Mouse (Mus musculus) left cerebral cortex, postnatal 25 days (tissue): ENCODE data around the gene Cog6. TPM values are rescaled to one million over a fixed set of nuclear protein-coding genes. Genes with fewer than 3 reads are reported as not detected.

Experiments
- DNase-seq, 2 experiments: peaks; one replicate each; pipeline ENCODE4 v3.0.0; 2022; ENCODE audit warnings: low spot score in 2 of 2, mixed read lengths in 1 of 2
- intact Hi-C: fragments of 180-260 bp; cut with DNase I; formaldehyde crosslinking; loops from one replicate; pipeline ENCODE4 v1.15.1; 2025
- total RNA-seq, 2 experiments: library from RNA; stranded (reverse); gene quantifications; 2 replicates each; pipeline ENCODE4 v1.2.3; 2021

The Cog6 gene
- total RNA-seq, 2 experiments from 2014 or later, result 39.6 to 40.3 TPM

DNA sequence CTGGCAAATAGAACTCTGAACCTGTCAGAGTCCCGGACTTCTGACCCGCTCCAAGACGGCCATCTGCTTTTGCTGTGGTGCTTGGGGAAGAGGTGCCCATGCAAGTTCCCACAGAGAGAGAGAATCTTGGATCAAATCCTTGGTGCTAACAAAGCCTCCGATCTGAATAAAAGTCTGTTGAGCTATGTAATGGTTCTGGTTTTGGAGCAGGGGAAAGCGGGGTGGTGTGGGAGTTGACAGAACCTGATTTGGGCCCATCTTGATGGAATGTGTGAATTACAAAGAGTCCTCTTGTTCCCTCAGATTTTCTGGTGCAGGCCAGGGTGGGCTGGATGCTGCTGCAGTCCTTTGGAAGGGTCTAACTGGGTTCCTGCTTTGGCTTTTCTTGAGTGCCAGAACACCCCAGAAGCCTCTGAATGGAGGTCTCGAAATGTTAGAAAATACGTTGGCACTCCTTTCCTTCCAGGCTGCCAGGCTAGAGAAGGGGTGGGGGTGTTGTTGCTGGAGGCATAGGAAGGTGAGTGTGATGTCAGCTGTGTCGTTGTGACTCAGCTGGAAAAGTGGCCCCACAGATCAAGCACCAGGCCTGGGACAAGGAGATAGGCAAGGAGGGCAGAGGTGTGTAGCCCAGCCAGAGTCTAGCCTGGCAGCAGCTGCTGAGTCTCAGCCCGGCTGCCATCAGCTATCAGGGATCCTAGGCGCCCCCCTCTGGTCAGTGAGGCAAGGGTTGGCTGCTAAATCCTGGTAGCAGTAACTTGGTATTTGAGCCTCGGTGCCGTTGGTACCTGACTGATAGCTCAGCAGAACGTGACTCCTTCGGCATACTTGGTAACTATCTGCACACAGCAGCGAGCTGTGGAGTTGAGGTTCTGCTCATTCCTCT lies 42.1 kb downstream of the Cog6 start:
- DNase-seq, result peak; percentile 67 to 69
- intact Hi-C loops, result loop anchor here (2.0 kb wide), 1 partner anchor 716 kb away; no protein-coding TSS in a partner anchor

GRCm38 (mm10) chr3:52972916-52973315 lies 44.1 kb downstream of the Cog6 start:
- no peak for DNase-seq
- intact Hi-C loops, result no loop called here

- intact Hi-C loops, result no loop called here
- DNase-seq, result no peak
These were observed 50.0 kb downstream of the Cog6 start for GRCm38 (mm10) chr3:52967046-52967445.

GRCm38 (mm10) chr3:52964206-52964605 lies 52.8 kb downstream of the Cog6 start:
- no peak for DNase-seq
- intact Hi-C loops, result no loop called here

DNA sequence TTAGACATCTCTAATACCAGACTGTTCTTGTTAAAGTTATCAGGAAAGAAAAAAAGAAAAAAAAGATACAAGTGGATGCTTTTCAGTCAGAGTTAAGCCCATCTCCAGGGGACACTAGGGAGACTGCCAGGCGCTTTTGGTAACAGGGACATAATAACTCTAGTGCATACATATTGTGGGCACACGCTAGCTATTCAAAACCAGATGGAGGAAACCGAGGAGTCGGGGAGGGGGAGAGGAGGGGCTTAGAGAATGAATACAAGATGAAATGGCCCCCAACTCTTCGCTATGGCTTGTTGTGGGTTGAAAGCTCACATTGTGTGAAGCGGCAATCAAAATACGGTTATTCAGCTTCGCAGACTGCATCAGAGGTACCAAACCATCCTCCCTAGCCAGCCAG lies 53.6 kb downstream of the Cog6 start:
- DNase-seq, result no peak
- intact Hi-C loops, result no loop called here

GRCm38 (mm10) chr3:52962391-52962790 lies 54.6 kb downstream of the Cog6 start:
- intact Hi-C loops, result no loop called here
- no peak for DNase-seq

DNA sequence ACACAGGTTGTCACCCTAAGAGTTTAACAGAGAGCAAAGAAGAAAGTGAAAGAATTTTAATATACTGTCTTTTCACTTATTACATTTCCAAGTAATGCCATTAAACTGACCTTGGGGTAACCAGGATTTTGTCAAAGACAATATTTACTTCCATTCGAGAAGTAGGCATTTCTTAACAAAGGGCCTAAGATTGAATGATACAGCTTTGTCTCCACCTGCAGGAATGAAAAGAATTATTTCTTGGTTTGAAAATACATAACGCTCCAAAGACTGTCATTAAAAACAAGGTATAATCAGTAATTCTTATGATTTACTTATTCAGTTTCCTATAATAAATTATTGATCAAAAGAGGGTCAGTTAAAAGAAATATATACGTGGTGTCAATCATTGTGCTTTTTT lies 55.4 kb downstream of the Cog6 start:
- DNase-seq, result no peak
- intact Hi-C loops, result no loop called here

DNA sequence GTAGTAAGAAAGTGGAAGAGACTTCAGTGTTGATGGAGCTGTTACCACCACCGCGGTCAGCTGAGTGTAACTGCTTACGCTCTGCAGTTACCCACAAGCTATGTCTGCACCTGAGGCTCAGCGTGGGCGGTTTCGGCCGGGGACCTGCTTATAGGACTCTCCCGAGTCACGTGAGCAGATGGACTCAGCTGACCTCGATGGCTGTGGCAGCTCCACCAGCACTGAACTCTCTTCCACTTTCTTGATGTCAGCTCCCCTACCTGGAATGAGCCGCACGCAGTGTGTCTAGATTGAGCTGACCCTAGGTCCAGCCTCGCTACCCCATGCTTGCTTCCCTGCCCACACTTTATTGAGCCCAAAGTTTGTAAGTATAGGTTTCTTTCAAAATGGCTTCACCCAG lies 56.1 kb downstream of the Cog6 start:
- intact Hi-C loops, result no loop called here
- DNase-seq, result no peak

- intact Hi-C loops, result no loop called here
- DNase-seq, result peak in 1 of 2 experiments; percentile 56
These were observed 58.5 kb downstream of the Cog6 start for GRCm38 (mm10) chr3:52958444-52959120.

DNA sequence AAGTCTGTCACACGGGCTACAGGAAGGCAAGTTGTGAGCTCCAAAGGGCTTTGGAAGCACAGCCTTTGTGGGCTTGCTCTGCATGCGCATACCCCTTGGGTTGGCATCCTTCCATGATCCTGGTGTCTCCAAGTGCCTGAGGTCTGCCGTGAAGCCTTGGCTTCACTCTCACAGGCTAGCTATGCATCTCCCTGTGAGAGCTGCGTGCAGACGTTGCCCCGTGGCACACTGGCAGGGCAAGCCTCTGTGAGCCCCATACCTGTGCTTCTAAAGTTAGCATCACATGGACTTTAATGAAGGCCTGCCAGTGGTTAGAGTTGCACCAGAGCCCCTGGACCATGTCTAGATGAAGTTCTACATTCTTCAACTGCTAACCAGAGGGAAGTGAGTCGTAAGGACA lies 59.2 kb downstream of the Cog6 start:
- no peak for DNase-seq
- intact Hi-C loops, result no loop called here

- no peak for DNase-seq
- intact Hi-C loops, result no loop called here
These were observed 60.8 kb downstream of the Cog6 start for GRCm38 (mm10) chr3:52956236-52956635.

GRCm38 (mm10) chr3:52955481-52956019 lies 61.5 kb downstream of the Cog6 start:
- intact Hi-C loops, result no loop called here
- no peak for DNase-seq

DNA sequence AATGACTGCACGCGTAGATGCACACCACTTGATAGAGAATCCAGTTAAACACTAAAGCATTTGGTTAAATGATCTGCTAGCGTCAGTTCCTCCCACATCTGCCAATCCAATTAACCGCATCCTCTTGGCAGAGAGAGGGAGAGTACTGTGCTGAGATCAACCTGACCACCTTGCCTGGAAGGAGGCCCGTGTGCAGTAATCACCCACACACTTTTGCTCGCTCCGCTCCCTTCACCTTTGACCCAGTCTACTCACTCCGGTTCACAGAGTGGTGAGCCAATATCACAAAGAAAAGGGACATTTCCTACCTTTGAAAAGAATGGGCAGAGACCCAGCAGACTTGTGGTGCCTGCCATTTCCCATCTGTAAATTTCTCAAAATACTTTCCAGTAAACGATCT lies 62.4 kb downstream of the Cog6 start:
- intact Hi-C loops, result no loop called here
- no peak for DNase-seq

GRCm38 (mm10) chr3:52953831-52954230 lies 63.2 kb downstream of the Cog6 start:
- intact Hi-C loops, result no loop called here

GRCm38 (mm10) chr3:52948824-52949223 lies 68.2 kb downstream of the Cog6 start:
- intact Hi-C loops, result no loop called here
- DNase-seq, result no peak

More at GRCm38 (mm10) chr3:52953831-52954230, 63.2 kb downstream of the Cog6 start:
- DNase-seq, result no peak

GRCm38 (mm10) chr3:52947444-52947843 lies 69.6 kb downstream of the Cog6 start:
- no peak for DNase-seq
- intact Hi-C loops, result no loop called here

DNA sequence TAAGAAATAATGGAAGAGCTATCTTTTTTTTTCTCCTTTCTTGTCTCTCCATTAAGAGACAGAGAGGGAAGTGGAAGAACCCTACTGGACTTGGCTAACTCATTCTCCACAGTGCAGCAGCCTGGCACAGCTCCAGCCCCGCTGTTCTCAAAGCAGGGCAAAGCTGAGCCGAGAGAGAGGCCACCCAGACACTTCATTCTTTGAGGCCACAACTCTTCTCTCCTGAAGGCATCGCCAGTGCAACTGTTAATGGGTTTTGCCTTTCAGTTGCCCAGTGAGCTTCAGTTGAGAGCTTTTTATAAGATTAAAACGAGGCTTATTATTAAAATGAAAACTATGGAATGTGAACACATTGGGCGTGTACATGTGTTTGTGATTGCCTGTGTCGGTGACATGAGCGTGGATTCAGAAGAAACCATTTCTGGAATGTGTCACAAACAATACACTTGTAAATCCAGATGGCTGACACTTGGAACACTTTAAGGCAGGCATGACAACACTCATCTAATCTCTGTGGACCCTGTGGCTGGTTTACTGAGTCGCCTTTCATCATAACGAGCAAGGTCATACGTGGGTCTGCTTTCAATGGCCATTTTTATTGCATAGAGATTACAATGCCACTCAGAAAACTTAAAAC lies 76.1 kb downstream of the Cog6 start:
- DNase-seq, result no peak
- intact Hi-C loops, result no loop called here

DNA sequence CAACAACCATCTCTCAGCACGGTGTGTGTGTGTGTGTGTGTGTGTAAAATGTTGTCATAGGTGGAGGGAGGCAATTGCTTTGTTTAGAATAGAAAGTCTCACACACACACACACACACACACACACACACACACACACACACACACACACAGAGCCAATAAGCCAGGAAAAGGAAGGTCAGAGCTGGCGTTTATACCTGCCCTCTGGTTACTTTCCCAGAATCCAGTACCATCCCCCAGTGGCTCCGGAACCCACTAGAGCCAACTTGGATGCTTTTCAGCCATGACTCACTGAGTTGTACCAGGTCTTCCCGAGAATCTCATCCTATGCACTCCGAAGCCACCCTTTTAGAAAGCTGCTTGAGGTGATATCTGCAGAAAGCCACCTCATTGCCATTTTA lies 78.6 kb downstream of the Cog6 start:
- no peak for DNase-seq
- intact Hi-C loops, result no loop called here

GRCm38 (mm10) chr3:52937739-52938306 lies 79.2 kb downstream of the Cog6 start:
- DNase-seq, result no peak
- intact Hi-C loops, result no loop called here

GRCm38 (mm10) chr3:52931956-52932355 lies 85.1 kb downstream of the Cog6 start:
- intact Hi-C loops, result no loop called here
- DNase-seq, result no peak
